Mouse (Mus musculus) intestine, embryonic 14.5 days (tissue): Measurements from ENCODE around the gene Cldn15. TPM values are rescaled to one million over a fixed set of nuclear protein-coding genes. Genes with fewer than 3 reads are reported as not detected.

Experiments used
- ATAC-seq: fragments of 200-750 bp; cut with Nextera tagmentation; replicated peaks from 2 replicates; pipeline ENCODE4 v1.8.0; 2017; ENCODE audit warnings: low read depth, moderate number of reproducible peaks, moderate TSS enrichment, moderate library complexity; ENCODE audit not compliant: low FRiP score, low TSS enrichment
- DNase-seq: peaks from one replicate; pipeline ENCODE4 v3.0.0-alpha.2; 2018; ENCODE audit warnings: low spot score
- H3K27ac ChIP-seq: fragments of 300-500 bp; sonication (generic); 2 replicates; pipeline ENCODE4 v1.5.1; 2014; ENCODE audit warnings: low read depth, mild to moderate bottlenecking, control low read depth
- H3K27me3 ChIP-seq: fragments of 300-500 bp; sonication (generic); replicated peaks from 2 replicates; pipeline ENCODE4 v1.6.1; 2014; ENCODE audit warnings: low read length, control low read depth; ENCODE audit not compliant: control insufficient read depth, insufficient read depth
- H3K36me3 ChIP-seq: fragments of 300-500 bp; sonication (generic); 2 replicates; pipeline ENCODE4 v1.6.1; 2014; ENCODE audit warnings: low read length, control low read depth; ENCODE audit not compliant: control insufficient read depth, insufficient read depth
- H3K4me1 ChIP-seq: fragments of 300-500 bp; sonication (generic); replicated peaks from 2 replicates; pipeline ENCODE4 v1.6.1; 2014; ENCODE audit warnings: low read length, control low read depth, mixed read lengths; ENCODE audit not compliant: control insufficient read depth, insufficient read depth
- H3K4me2 ChIP-seq: fragments of 300-500 bp; sonication (generic); 2 replicates; pipeline ENCODE4 v1.6.1; 2014; ENCODE audit warnings: low read length
- H3K4me3 ChIP-seq: fragments of 300-500 bp; sonication (generic); 2 replicates; pipeline ENCODE4 v1.5.1; 2014; ENCODE audit warnings: low read depth, low read length, control low read depth, mixed read lengths
- H3K9ac ChIP-seq: fragments of 300-500 bp; sonication (generic); 2 replicates; pipeline ENCODE4 v1.6.1; 2014; ENCODE audit warnings: mild to moderate bottlenecking, low read length
- H3K9me3 ChIP-seq: fragments of 300-500 bp; sonication (generic); 2 replicates; pipeline ENCODE4 v1.6.1; 2016; ENCODE audit warnings: low read length, control low read depth; ENCODE audit not compliant: control insufficient read depth
- WGBS: fragments of 180-500 bp; shearing (Covaris S2); extraction: QIAGEN DNeasy Blood & Tissue Kit; methylation state at CpG from one replicate; pipeline ENCODE4 v1.1.7; 2014; 5-methylcytosine and 5-hydroxymethylcytosine counted together
- polyA plus RNA-seq: library from polyadenylated mRNA; unstranded; fragments of >200 nt; fragmentation: Nextera tagmentation; extraction: Ambion mirVana; gene quantifications from 2 replicates; pipeline ENCODE4 v1.2.1, GENCODE M21; 2014

Cldn15 gene
- polyA plus RNA-seq, 1 experiment from 2014 or later: 12.7 TPM

DNA sequence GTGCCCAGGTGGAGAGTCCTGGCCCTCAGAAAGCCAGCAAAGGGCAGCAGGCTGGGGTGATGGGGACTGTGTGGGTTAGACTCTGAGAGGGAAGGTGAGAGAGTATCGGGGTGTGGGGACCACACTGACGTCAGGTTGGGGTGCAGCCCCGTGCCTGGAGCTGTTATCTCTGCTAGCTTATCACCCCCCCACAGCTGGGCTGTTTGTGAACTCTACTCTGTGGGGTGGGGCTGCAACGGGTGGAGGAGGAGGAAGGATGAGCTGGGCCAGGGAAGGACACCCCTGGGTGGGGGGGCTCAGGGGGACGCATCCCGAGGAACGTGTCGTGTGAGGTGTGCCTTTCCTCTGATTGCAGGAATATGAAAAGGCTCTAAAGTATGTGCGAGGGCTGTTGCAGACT, 1.2 kb upstream of the Cldn15 start:
- H3K9me3 ChIP-seq: no peaks in the 10 kb centered on the region
- WGBS: 74% methylated on average over 9 of the region's 9 CpGs
- ATAC-seq (no peak), DNase-seq (no peak)
- no peak overlapping the region for H3K9ac ChIP-seq
- H3K4me3 ChIP-seq: no peak overlapping the region
- no peak overlapping the region for H3K27ac ChIP-seq
- H3K36me3 ChIP-seq: peaks cover 38% of the 10 kb centered on the region
- H3K27me3 ChIP-seq: no peaks in the 10 kb centered on the region
- peaks cover 25% of the 10 kb centered on the region for H3K4me1 ChIP-seq
- no peak overlapping the region for H3K4me2 ChIP-seq

DNA sequence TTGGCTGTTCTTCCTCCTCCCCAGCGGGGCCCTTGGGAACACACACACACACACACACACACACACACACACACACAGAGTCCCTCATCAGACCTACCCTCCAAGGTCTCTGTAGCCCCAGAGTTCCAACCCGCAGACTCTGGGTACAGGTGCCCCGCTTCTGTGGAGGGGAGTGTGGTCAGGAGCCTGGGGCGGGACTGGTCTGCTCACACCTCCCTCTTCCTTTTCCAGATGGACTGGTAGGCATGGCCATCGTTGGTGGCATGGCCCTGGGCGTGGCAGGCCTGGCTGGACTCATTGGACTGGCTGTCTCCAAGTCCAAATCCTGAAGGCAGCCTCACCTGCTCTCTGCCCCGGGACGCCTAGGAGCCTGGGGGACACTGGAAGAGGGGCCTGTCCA, 730 bp upstream of the Cldn15 start:
- no peak for DNase-seq
- WGBS: 79% methylated on average over 8 of the region's 8 CpGs
- H3K9ac ChIP-seq: no peak overlapping the region

GRCm38 (mm10) chr5:136966861-136967455, 542 bp downstream of the Cldn15 start:
- DNase-seq: peak; percentile 57
- ATAC-seq: no peak
- Histone ChIP-seq H3K27me3 (no peaks in the 10 kb centered on the region), H3K9me3 (no peaks in the 10 kb centered on the region), H3K4me2 (no peak overlapping the region), H3K9ac (no peak overlapping the region), H3K27ac (peak overlapping the region; percentile 62; the same call in 1 of the 2 replicates), H3K4me3 (no peak overlapping the region), H3K36me3 (peaks cover 38% of the 10 kb centered on the region), H3K4me1 (peaks cover 22% of the 10 kb centered on the region)
- WGBS: 70% methylated on average over 4 of the region's 4 CpGs

More for the DNA sequence above, 730 bp upstream of the Cldn15 start:
- peak overlapping the region; percentile 62 for H3K27ac ChIP-seq
- H3K9me3 ChIP-seq: no peaks in the 10 kb centered on the region
- H3K27me3 ChIP-seq: no peaks in the 10 kb centered on the region
- peaks cover 38% of the 10 kb centered on the region for H3K36me3 ChIP-seq
- no peak overlapping the region for H3K4me2 ChIP-seq
- H3K4me1 ChIP-seq: peaks cover 25% of the 10 kb centered on the region
- no peak overlapping the region for H3K4me3 ChIP-seq
- no peak for ATAC-seq

- Histone ChIP-seq H3K27me3 (no peaks in the 10 kb centered on the region), H3K9me3 (no peaks in the 10 kb centered on the region), H3K4me3 (no peak overlapping the region), H3K27ac (peak overlapping the region; percentile 62; the same call in 1 of the 2 replicates), H3K4me1 (peaks cover 22% of the 10 kb centered on the region), H3K36me3 (peaks cover 38% of the 10 kb centered on the region), H3K9ac (no peak overlapping the region), H3K4me2 (no peak overlapping the region)
- ATAC-seq (no peak), DNase-seq (peak; percentile 57)
- 43% methylated on average over 10 of the region's 10 CpGs for WGBS
These were observed 1.2 kb downstream of the Cldn15 start for GRCm38 (mm10) chr5:136967592-136967991.

- H3K4me3 ChIP-seq: no peak overlapping the region
- H3K9ac ChIP-seq: no peak overlapping the region
- H3K9me3 ChIP-seq: no peaks in the 10 kb centered on the region
- no peak overlapping the region for H3K27ac ChIP-seq
- peaks cover 10% of the 10 kb centered on the region for H3K36me3 ChIP-seq
- peaks cover 13% of the 10 kb centered on the region for H3K4me1 ChIP-seq
- 50% methylated on average over 1 of the region's 1 CpGs for WGBS
- ATAC-seq (no peak), DNase-seq (peak; percentile 60)
- H3K27me3 ChIP-seq: no peaks in the 10 kb centered on the region
- H3K4me2 ChIP-seq: no peak overlapping the region
These were observed 4.3 kb downstream of the Cldn15 start for GRCm38 (mm10) chr5:136970703-136971102.

DNA sequence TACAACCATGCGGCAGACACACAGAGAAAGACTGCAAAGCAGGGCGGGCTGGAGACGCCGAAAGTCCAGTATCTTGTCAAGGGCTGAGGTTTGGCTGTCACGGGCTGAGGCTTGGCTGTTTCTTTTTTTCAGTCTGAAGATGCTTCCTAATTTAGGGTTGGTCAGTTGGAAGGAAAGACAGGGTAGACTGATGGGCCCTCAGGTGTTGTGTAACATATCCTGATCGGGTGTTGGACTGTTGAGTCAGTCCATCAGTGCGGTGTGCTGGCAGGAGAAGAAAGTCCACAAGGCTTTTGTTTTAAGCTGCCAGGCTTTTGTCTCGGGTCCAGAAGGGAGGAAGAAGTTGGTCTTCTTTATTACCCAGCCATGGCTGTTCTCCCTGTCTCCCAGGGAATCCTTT, 7.3 kb downstream of the Cldn15 start:
- ATAC-seq (no peak), DNase-seq (no peak)
- Histone ChIP-seq H3K9ac (no peak overlapping the region), H3K27me3 (no peaks in the 10 kb centered on the region), H3K27ac (no peak overlapping the region), H3K4me3 (no peak overlapping the region), H3K9me3 (no peaks in the 10 kb centered on the region), H3K36me3 (no peaks in the 10 kb centered on the region), H3K4me2 (no peak overlapping the region), H3K4me1 (no peaks in the 10 kb centered on the region)
- 73% methylated on average over 8 of the region's 8 CpGs for WGBS

DNA sequence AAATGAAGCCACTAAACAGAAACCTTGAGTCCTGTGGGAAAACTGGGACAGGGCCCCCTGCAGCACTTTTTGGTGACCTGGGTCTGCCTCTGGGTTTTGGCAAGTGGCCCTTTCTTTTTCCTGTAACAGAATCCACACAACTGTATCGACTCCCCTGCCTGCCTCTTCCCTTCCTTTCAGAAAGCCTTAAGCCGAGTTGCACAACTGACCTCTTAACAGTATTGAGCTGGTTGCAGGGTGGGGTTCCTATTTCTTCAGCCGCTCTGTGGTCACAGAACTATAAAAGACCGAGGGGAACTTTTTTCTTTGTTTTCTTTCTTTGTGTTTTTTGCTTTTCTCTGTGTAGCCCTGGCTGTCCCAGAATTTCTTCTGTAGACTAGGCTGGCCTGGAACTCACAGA, 11.4 kb downstream of the Cldn15 start:
- no peak for ATAC-seq
- Histone ChIP-seq H3K4me3 (no peak overlapping the region), H3K9me3 (no peaks in the 10 kb centered on the region), H3K27ac (no peak overlapping the region), H3K27me3 (no peaks in the 10 kb centered on the region), H3K9ac (no peak overlapping the region), H3K4me2 (no peak overlapping the region), H3K36me3 (peaks cover 12% of the 10 kb centered on the region), H3K4me1 (no peaks in the 10 kb centered on the region)
- DNase-seq: no peak
- WGBS: 70% methylated on average over 4 of the region's 4 CpGs

GRCm38 (mm10) chr5:136979762-136980161, 13.3 kb downstream of the Cldn15 start:
- Histone ChIP-seq H3K9ac (no peak overlapping the region), H3K36me3 (peaks cover 21% of the 10 kb centered on the region), H3K27ac (no peak overlapping the region), H3K27me3 (no peaks in the 10 kb centered on the region), H3K4me1 (no peaks in the 10 kb centered on the region), H3K4me3 (no peak overlapping the region), H3K4me2 (no peak overlapping the region), H3K9me3 (no peaks in the 10 kb centered on the region)
- ATAC-seq: no peak
- DNase-seq: no peak
- WGBS: 88% methylated on average over 2 of the region's 2 CpGs

- no peak overlapping the region for H3K9ac ChIP-seq
- 91% methylated on average over 8 of the region's 8 CpGs for WGBS
- H3K4me3 ChIP-seq: no peak overlapping the region
- no peak overlapping the region for H3K4me2 ChIP-seq
- H3K9me3 ChIP-seq: no peaks in the 10 kb centered on the region
- H3K4me1 ChIP-seq: peaks cover 2% of the 10 kb centered on the region
- ATAC-seq (no peak), DNase-seq (no peak)
- H3K36me3 ChIP-seq: peaks cover 21% of the 10 kb centered on the region
- no peak overlapping the region for H3K27ac ChIP-seq
- no peaks in the 10 kb centered on the region for H3K27me3 ChIP-seq
These were observed 14.6 kb downstream of the Cldn15 start for GRCm38 (mm10) chr5:136980974-136981373.
